Mouse (Mus musculus): ENCODE measurements around the gene Iqca. TPM values are rescaled to one million over a fixed set of nuclear protein-coding genes. Genes with fewer than 3 reads are reported as not detected.

The Iqca gene
- not detected for polyA plus RNA-seq (2014; fragmentation: Illumina TruSeq; extraction: RNeasy Lipid Tissue Mini Kit (QIAGEN cat#74804); ENCODE audit: low replicate concordance)

GRCm38 (mm10) chr1:90153099-90153744 is at the start of gene Iqca:
TSS of gene Iqca (minus strand) at chr1:90153401.

GRCm38 (mm10) chr1:90014446-90014845 is 138.8 kb downstream of the Iqca start, which contains the start of gene Asb18:
TSS of gene Asb18 (minus strand) at chr1:90014666.

Other genes with a start within 250 kb of the Iqca start
- not detected for gene Gbx2, start 222.2 kb downstream of the Iqca start, polyA plus RNA-seq (2014; fragmentation: Illumina TruSeq; extraction: RNeasy Lipid Tissue Mini Kit (QIAGEN cat#74804); ENCODE audit: low replicate concordance)
- gene Asb18, start 138.7 kb downstream of the Iqca start, polyA plus RNA-seq (2014; fragmentation: Illumina TruSeq; extraction: RNeasy Lipid Tissue Mini Kit (QIAGEN cat#74804); ENCODE audit: low replicate concordance): not detected
- gene Ackr3, start 50.6 kb upstream of the Iqca start, polyA plus RNA-seq (2014; fragmentation: Illumina TruSeq; extraction: RNeasy Lipid Tissue Mini Kit (QIAGEN cat#74804); ENCODE audit: low replicate concordance): 2.2 TPM